Mouse (Mus musculus) liver (tissue): ENCODE measurements around the gene Olfr772.
"Not testable (repeated sequence)": the region's sequence is repeated elsewhere in the genome, so short reads cannot be mapped to it uniquely, and the experiment has no call there.

Source experiments
- DNase-seq: peaks from one replicate; pipeline ENCODE4 v3.0.0-alpha.2; 2020; ENCODE audit warnings: mixed read lengths

The Olfr772 gene

DNA sequence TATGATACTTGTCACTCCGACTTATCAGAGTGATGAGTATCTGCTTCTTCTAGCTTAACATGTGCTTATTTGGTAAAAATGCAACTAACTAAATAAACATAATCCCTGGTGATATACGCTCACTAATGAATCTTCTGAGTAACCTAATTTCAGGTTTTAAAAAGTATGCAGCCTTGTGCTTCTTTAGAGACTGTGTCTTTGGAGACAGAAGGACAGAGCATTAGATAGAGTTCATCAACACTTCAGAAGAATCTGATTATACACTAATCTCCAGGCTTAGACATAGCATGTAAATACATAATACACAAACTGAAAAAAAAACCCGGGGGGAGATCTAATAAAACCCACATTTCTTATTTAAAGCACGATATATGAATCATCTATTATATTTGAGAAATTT is at the start of gene Olfr772:
Olfr772 (minus strand) TSS at position 101 of the 400 bp plus-strand sequence.
- DNase-seq, result not testable (repeated sequence)

DNA sequence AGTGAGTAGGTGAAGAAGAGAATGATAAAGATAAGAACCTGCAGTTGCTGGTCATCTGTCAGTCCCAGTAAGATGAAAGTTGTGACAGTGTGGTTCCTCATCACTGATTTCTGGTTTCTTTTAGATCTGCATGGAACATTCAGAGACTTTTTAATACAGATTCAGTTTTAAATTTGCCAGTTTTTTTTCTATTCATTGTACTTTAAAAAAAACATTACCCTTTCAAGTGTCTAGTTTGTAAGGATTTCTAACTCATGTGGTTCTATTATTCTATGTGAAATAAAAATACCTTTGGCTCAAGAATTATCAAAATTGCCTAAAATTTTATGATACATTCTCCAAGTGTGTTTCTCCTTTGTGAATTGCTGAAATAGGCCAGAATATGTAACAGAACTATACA is 9.6 kb upstream of the Olfr772 start, which contains the start of gene Olfr773:
Olfr773 (minus strand) TSS at position 101 of the 400 bp plus-strand sequence.
- not testable (repeated sequence) for DNase-seq

DNA sequence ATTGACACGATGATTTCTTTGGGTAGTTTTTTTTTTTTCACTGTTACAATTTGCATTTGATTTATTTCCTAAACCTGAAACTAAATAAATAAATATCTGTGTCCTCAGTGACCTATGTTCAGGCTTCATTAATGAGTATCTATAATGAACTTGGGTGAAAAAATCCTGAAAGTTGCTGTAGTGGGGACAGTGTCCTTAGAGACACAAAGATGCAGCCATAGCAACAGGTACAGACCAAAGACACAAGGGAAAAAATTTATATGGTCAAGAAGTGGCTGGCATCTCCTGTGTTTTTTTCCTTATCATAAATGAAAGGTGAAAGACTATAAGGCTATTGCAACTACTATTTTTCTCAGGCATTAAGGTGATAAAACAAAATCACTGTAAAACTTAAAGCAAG is 13.1 kb downstream of the Olfr772 start, which contains the start of gene Olfr771:
Olfr771 (minus strand) TSS at position 101 of the 400 bp plus-strand sequence.
- no peak for DNase-seq

DNA sequence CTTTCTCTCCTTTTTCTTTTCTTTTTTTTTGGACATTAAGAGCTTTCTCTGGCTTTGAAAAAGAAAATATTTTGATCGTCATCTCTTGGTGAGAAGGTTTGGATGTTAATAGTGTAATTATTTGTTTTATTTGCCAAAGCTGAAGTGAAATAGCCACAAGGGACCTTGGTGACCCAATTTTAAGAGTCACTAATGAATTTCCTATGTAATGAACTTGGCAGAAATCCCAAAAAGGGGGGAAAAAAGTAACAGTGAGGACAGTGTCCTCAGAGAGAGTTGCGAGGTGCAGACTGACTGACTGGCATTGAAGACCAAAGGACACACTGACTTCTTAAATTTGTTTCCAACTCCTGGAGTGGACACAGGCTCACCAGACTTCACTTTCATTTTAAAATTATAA is 38.8 kb downstream of the Olfr772 start, which contains the start of gene Olfr770:
Olfr770 (minus strand) TSS at position 101 of the 400 bp plus-strand sequence.
- DNase-seq, result no peak
